Mouse (Mus musculus) liver, embryonic 11.5 days (tissue): ENCODE measurements around the gene Arid1b. TPM values are rescaled to one million over a fixed set of nuclear protein-coding genes. Genes with fewer than 3 reads are reported as not detected.

Experiments used
- ATAC-seq: fragments of 200-750 bp; cut with Nextera tagmentation; replicated peaks from 2 replicates; pipeline ENCODE4 v1.8.0; 2017; ENCODE audit warnings: moderate number of reproducible peaks, mild to moderate bottlenecking, moderate TSS enrichment, moderate library complexity; ENCODE audit not compliant: low FRiP score
- DNase-seq: peaks from one replicate; pipeline ENCODE4 v3.0.0-alpha.2; 2017; ENCODE audit warnings: low spot score
- H3K27ac ChIP-seq: fragments of 300-500 bp; sonication (generic); 2 replicates; pipeline ENCODE4 v1.5.1; 2014; ENCODE audit warnings: mild to moderate bottlenecking, low read depth, low read length, control low read depth
- H3K27me3 ChIP-seq: fragments of 300-500 bp; sonication (generic); replicated peaks from 2 replicates; pipeline ENCODE4 v1.6.1; 2014; ENCODE audit warnings: low read length, mixed read lengths; ENCODE audit not compliant: control insufficient read depth, insufficient read depth
- H3K36me3 ChIP-seq: fragments of 300-500 bp; sonication (generic); 2 replicates; pipeline ENCODE4 v1.6.1; 2014; ENCODE audit warnings: mild to moderate bottlenecking, low read length, moderate library complexity, mixed read lengths; ENCODE audit not compliant: control insufficient read depth, insufficient read depth
- H3K4me1 ChIP-seq: fragments of 300-500 bp; sonication (generic); replicated peaks from 2 replicates; pipeline ENCODE4 v1.6.1; 2014; ENCODE audit warnings: low read length, mixed read lengths; ENCODE audit not compliant: control insufficient read depth, insufficient read depth
- H3K4me2 ChIP-seq: fragments of 300-500 bp; sonication (generic); 2 replicates; pipeline ENCODE4 v1.6.1; 2014; ENCODE audit warnings: mild to moderate bottlenecking, control low read depth, moderate library complexity
- H3K4me3 ChIP-seq: fragments of 300-500 bp; sonication (generic); 2 replicates; pipeline ENCODE4 v1.5.1; 2014; ENCODE audit warnings: low read depth, low read length, control low read depth
- H3K9ac ChIP-seq: fragments of 300-500 bp; sonication (generic); 2 replicates; pipeline ENCODE4 v1.6.1; 2014; ENCODE audit warnings: low read depth, low read length, control low read depth
- H3K9me3 ChIP-seq: fragments of 300-500 bp; sonication (generic); 2 replicates; pipeline ENCODE4 v1.6.1; 2016; ENCODE audit warnings: low read length, inconsistent platforms, mixed read lengths; ENCODE audit not compliant: control insufficient read depth
- WGBS: fragments of 180-500 bp; shearing (Covaris S2); extraction: QIAGEN DNeasy Blood & Tissue Kit; methylation state at CpG from one replicate; pipeline ENCODE4 v1.1.7; 2014; 5-methylcytosine and 5-hydroxymethylcytosine counted together
- polyA plus RNA-seq: library from polyadenylated mRNA; unstranded; fragments of >200 nt; fragmentation: Nextera tagmentation; extraction: Ambion mirVana; gene quantifications from 2 replicates; pipeline ENCODE4 v1.2.1, GENCODE M21; 2014

The Arid1b gene
- polyA plus RNA-seq, 1 experiment from 2014 or later = 9.1 TPM

DNA sequence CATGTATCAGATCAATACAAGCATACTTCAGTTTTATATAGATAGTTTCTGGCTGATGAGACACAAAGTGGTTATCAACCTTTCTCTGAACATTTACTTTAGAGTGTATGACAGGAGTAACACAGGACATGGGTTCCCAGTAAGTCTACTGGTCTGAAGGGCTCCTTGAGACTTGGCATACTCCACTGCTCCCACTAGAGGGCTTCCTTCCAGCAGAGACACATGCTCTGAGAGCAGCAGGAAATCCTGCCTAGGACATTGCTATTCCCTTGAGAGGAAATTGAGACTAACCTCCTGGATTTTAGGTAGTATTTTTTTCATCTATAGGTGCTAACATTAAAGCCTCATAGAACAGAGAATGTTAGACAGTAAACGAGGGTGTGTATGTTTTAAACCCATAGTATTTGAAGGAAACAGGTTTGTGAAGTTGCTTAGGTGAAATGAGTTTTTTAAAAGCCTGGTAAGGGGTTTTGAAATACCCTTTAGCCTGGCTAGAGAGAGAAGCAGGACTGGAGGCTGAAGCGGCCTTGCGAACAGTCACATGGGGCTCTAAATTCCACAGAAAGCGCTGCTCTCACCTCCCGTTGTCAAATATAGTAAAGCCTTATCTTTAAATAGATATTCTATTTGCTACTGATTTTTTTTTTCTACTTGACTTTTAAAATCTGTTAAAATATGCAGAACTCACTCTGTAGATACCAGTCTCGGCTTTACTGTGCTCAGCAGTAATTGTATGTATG, 207.9 kb downstream of the Arid1b start:
- Histone ChIP-seq H3K4me3 (no peak overlapping the region), H3K9me3 (no peaks in the 10 kb centered on the region), H3K4me1 (peaks cover 20% of the 10 kb centered on the region), H3K9ac (no peak overlapping the region), H3K27me3 (no peaks in the 10 kb centered on the region), H3K4me2 (no peak overlapping the region), H3K36me3 (no peaks in the 10 kb centered on the region), H3K27ac (no peak overlapping the region)
- no peak for DNase-seq
- peak; percentile 72; the same call in 1 of the 2 replicates for ATAC-seq
- WGBS = 74% methylated on average over 6 of the region's 6 CpGs

DNA sequence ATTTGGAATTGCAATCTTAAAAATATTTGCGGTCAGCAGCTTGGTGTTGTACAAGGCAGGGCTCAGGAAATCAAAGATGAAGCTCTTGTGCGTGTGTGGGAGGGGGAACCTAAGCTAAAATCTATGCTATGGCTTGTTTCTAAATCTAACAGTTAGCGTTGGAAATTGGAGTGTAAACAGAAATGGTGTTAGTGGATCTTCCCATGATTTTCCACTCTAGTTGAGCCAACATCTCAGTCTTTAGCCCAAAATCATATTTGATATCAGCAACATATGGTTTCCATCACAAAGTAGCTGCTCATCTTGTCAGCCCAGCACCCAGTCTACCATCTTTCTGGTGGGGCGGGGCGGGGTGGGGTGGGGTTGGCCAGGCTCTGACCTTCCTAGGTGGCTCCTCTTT, 208.6 kb downstream of the Arid1b start:
- no peak for DNase-seq
- no peak for ATAC-seq
- H3K27me3 ChIP-seq = no peaks in the 10 kb centered on the region
- no peak overlapping the region for H3K9ac ChIP-seq
- peaks cover 23% of the 10 kb centered on the region for H3K4me1 ChIP-seq
- H3K36me3 ChIP-seq = no peaks in the 10 kb centered on the region
- WGBS = 75% methylated on average over 5 of the region's 5 CpGs
- no peak overlapping the region for H3K4me3 ChIP-seq
- H3K4me2 ChIP-seq = no peak overlapping the region
- H3K27ac ChIP-seq = no peak overlapping the region
- H3K9me3 ChIP-seq = no peaks in the 10 kb centered on the region

DNA sequence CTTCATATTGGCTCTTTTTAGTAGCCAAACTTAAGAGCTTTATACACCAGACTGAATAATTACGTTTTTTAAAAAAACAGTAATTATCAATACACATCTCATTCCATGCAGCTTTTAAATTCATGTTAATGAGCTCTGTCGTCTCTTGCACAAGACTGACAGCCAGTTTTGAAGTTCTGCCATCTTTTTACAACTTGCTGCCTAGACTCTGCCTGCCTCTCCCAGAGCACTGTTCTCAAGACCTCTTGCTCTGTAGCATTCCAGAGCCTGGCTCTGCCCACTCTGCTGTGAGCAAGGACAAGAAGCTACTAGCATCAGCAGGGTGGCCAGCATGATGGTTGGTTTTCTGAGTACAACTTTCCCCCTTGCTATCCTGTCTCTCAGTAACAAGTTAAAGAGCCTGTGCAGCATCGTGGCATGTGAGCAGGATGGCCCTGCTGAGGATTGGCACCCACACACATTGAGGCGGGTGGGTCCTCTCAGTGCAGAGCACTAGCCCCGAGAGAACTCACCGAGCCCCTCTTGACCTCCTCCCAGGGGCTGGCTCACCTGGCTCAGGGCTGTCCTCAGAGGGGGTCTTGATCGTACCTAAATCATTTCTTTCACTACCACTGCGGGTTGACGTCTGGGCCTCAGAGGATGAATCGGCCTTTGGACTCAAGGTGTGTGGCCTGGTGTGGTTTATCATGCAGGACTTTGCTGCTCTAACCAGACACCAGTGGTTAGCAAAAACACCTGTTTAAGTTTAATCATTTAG, 209.4 kb downstream of the Arid1b start:
- ATAC-seq = no peak
- Histone ChIP-seq H3K9me3 (no peaks in the 10 kb centered on the region), H3K4me2 (no peak overlapping the region), H3K4me1 (peaks cover 21% of the 10 kb centered on the region), H3K36me3 (no peaks in the 10 kb centered on the region), H3K27ac (no peak overlapping the region), H3K27me3 (no peaks in the 10 kb centered on the region), H3K4me3 (no peak overlapping the region), H3K9ac (no peak overlapping the region)
- DNase-seq = no peak
- 84% methylated on average over 10 of the region's 10 CpGs for WGBS

DNA sequence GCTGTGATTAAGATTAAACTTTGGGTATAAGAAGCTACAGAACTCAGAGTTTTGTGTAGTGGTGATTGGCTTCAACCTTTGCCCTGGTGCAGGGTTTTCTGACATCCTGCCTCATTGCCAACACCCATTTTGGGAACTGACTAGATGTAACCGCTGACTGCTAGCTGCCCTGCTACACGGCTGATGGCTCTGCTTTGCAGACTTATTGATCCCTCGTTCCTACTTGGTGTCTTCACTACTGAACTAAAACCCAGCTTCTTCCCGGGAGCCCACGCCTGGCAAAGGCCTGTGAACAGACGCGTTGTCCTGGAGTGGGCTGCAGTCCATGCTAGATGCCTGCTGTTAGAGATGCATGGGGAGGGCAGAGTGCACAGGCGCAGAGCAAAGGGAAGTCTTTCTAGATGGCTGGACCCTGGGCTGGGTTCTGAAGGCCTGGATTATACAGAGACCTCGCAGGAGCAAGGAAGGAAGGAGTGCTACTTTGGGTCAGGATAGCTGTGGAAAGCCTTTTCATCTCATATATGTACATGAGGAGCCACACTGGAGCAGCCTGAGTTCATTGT, 210.1 kb downstream of the Arid1b start:
- H3K9ac ChIP-seq = no peak overlapping the region
- H3K9me3 ChIP-seq = no peaks in the 10 kb centered on the region
- H3K36me3 ChIP-seq = no peaks in the 10 kb centered on the region
- WGBS = 87% methylated on average over 9 of the region's 9 CpGs
- H3K27me3 ChIP-seq = no peaks in the 10 kb centered on the region
- DNase-seq = no peak
- no peak overlapping the region for H3K4me2 ChIP-seq
- H3K27ac ChIP-seq = no peak overlapping the region
- ATAC-seq = no peak
- H3K4me1 ChIP-seq = peaks cover 20% of the 10 kb centered on the region
- no peak overlapping the region for H3K4me3 ChIP-seq

DNA sequence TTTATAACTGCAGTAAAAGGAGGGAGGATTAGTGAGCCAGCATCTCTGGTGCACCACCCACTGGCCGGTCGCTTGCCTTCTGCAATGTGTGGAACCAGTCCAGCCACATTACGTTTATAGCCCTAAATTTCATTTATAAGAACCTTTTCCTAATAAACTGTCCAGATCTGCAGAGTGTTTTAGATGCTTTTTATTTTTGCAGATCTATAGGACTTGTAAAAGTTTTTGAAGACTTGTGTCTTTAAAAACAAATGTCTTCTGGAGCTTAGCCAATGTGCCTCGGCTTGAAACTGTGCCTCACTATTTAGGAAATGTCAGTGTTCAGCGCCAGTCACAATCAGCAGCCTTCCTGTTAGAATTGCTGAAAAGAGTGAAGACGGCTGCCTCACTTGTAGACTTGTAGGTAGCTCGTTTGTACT, 211.0 kb downstream of the Arid1b start:
- H3K27me3 ChIP-seq = no peaks in the 10 kb centered on the region
- H3K4me1 ChIP-seq = peaks cover 20% of the 10 kb centered on the region
- no peak overlapping the region for H3K9ac ChIP-seq
- DNase-seq = no peak
- H3K27ac ChIP-seq = no peak overlapping the region
- ATAC-seq = no peak
- H3K36me3 ChIP-seq = no peaks in the 10 kb centered on the region
- no peaks in the 10 kb centered on the region for H3K9me3 ChIP-seq
- no peak overlapping the region for H3K4me3 ChIP-seq
- 86% methylated on average over 7 of the region's 7 CpGs for WGBS
- no peak overlapping the region for H3K4me2 ChIP-seq

DNA sequence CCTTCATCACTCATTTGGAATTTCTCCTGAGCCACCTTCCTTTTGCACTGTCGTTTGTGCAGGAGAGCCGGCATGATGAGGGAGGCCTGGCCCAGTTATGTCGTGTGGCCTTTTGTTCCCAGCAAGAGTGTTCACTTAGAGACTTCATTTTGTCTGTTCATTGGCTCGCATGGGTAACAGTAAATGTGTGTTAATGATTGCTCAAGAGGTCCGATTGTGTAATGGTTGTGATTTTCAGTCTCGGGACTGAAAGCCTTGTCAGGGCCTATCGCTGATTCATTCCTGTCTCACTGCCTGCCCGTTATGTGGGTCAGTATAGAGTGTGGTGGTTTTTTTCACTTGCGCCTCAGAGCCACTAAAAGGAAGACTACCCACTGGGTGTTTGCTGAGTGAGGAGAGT, 212.6 kb downstream of the Arid1b start:
- H3K9ac ChIP-seq = no peak overlapping the region
- H3K36me3 ChIP-seq = no peaks in the 10 kb centered on the region
- no peaks in the 10 kb centered on the region for H3K27me3 ChIP-seq
- H3K4me1 ChIP-seq = peaks cover 29% of the 10 kb centered on the region
- no peak overlapping the region for H3K4me3 ChIP-seq
- H3K4me2 ChIP-seq = no peak overlapping the region
- DNase-seq (no peak), ATAC-seq (peak; percentile 47; the same call in 1 of the 2 replicates)
- H3K9me3 ChIP-seq = no peaks in the 10 kb centered on the region
- 57% methylated on average over 9 of the region's 9 CpGs for WGBS
- peak overlapping the region; percentile 64 for H3K27ac ChIP-seq

DNA sequence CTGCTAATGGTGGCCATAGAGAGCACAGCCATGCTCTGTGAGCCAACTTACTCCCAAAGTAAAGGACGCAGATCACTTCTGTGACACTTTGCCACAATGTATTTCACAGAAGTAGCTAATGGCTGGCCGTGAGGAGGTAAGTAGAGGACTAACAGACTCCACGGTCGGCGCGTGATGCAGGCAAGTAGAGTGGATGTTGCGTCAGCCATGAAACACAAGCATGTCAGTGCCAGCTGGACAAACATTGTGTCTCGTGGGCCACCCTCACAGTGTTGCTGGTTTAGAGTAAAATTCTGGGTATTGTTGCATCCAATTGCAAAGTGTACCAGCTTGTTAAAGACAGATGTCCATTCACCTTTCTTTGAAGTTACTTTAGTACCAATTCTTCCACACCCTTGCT, 213.7 kb downstream of the Arid1b start:
- DNase-seq = no peak
- no peaks in the 10 kb centered on the region for H3K27me3 ChIP-seq
- no peak overlapping the region for H3K27ac ChIP-seq
- 89% methylated on average over 8 of the region's 8 CpGs for WGBS
- no peaks in the 10 kb centered on the region for H3K36me3 ChIP-seq
- peaks cover 23% of the 10 kb centered on the region for H3K4me1 ChIP-seq
- no peaks in the 10 kb centered on the region for H3K9me3 ChIP-seq
- no peak overlapping the region for H3K4me3 ChIP-seq
- no peak for ATAC-seq
- no peak overlapping the region for H3K9ac ChIP-seq
- H3K4me2 ChIP-seq = no peak overlapping the region

DNA sequence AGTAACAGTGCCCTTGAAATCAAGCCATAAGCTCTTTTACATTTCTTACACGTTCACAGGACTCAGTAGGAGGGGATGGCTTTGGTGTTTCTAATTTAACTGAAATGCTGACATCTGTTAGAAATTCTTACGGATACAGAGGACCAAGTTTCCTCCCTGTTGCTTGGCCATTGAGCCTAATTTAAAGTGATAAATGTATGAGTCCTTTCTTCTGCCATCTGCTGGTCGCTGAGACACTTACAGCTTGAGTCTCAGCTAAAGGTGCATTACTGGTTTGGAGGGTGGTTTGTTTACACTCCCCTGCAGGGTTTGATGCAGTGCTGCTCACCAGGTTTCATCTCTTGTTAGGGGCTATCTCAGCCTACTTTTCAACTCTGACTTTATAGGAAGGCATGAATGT, 214.2 kb downstream of the Arid1b start:
- peaks cover 18% of the 10 kb centered on the region; the same call in 1 of the 2 replicates for H3K4me1 ChIP-seq
- no peak overlapping the region for H3K9ac ChIP-seq
- H3K27ac ChIP-seq = no peak overlapping the region
- H3K4me2 ChIP-seq = no peak overlapping the region
- no peaks in the 10 kb centered on the region for H3K36me3 ChIP-seq
- H3K4me3 ChIP-seq = no peak overlapping the region
- no peaks in the 10 kb centered on the region for H3K9me3 ChIP-seq
- ATAC-seq (no peak), DNase-seq (no peak)
- 42% methylated on average over 3 of the region's 3 CpGs for WGBS
- no peaks in the 10 kb centered on the region for H3K27me3 ChIP-seq
